Mouse (Mus musculus) liver, adult 2 months (tissue): Measurements from ENCODE around the gene Glod4. TPM values are rescaled to one million over a fixed set of nuclear protein-coding genes. Genes with fewer than 3 reads are reported as not detected.
"Not testable (repeated sequence)": the region's sequence is repeated elsewhere in the genome, so short reads cannot be mapped to it uniquely, and the experiment has no call there.

Experiments used
- DNase-seq: peaks from one replicate; pipeline ENCODE4 v3.0.0-alpha.2; 2011; ENCODE audit warnings: low read depth, low spot score; ENCODE audit errors: extremely low read depth
- H3K27ac ChIP-seq: fragments of 200-500 bp; replicated peaks from 2 replicates; pipeline ENCODE4 v1.5.1; 2012; ENCODE audit warnings: low read depth, mild to moderate bottlenecking, control low read depth, inconsistent platforms, low read length; ENCODE audit not compliant: insufficient read depth
- H3K27me3 ChIP-seq: fragments of 200-500 bp; 2 replicates; pipeline ENCODE4 v1.6.1; 2012; ENCODE audit warnings: mild to moderate bottlenecking, moderate library complexity, low read length, inconsistent platforms; ENCODE audit not compliant: control insufficient read depth, insufficient read depth
- H3K36me3 ChIP-seq: fragments of 200-500 bp; 2 replicates; pipeline ENCODE4 v1.6.1; 2012; ENCODE audit warnings: low read length, inconsistent platforms; ENCODE audit not compliant: control insufficient read depth, insufficient read depth
- H3K4me1 ChIP-seq: fragments of 200-500 bp; 2 replicates; pipeline ENCODE4 v1.6.1; 2011; ENCODE audit warnings: low read length; ENCODE audit not compliant: control insufficient read depth, insufficient read depth
- H3K4me3 ChIP-seq: fragments of 200-500 bp; 2 replicates; pipeline ENCODE4 v1.5.1; 2011; ENCODE audit warnings: low read depth, mild to moderate bottlenecking, control low read depth, low read length, moderate library complexity; ENCODE audit not compliant: insufficient read depth
- H3K79me2 ChIP-seq: fragments of 200-500 bp; 2 replicates; pipeline ENCODE4 v1.6.1; 2012; ENCODE audit warnings: inconsistent platforms, mild to moderate bottlenecking, low read length, moderate library complexity; ENCODE audit not compliant: control insufficient read depth, insufficient read depth
- H3K9ac ChIP-seq: fragments of 200-500 bp; 2 replicates; pipeline ENCODE4 v1.6.1; 2012; ENCODE audit warnings: low read depth, mild to moderate bottlenecking, control low read depth, inconsistent platforms, low read length
- CTCF ChIP-seq: fragments of 200-500 bp; IDR thresholded peaks from 2 replicates; pipeline ENCODE4 v1.5.1; 2011; ENCODE audit warnings: low read depth, low read length, control low read depth
- POLR2A ChIP-seq: fragments of 200-500 bp; IDR thresholded peaks from 2 replicates; pipeline ENCODE4 v1.6.1; 2011; ENCODE audit warnings: low read length, control low read depth; ENCODE audit not compliant: insufficient read depth; ENCODE audit errors: extremely low read depth
- WGBS: fragments of 180-500 bp; shearing (Covaris S2); methylation state at CpG from one replicate; pipeline ENCODE4 v1.1.7; 2018; 5-methylcytosine and 5-hydroxymethylcytosine counted together
- polyA plus RNA-seq: library from polyadenylated mRNA; depleted of rRNA; stranded (reverse); fragments of >200 nt; gene quantifications from 2 replicates; pipeline ENCODE4 v1.2.3, GENCODE M21; 2012
- total RNA-seq: library from RNA; depleted of rRNA; stranded (reverse); fragments of >200 nt; gene quantifications from 2 replicates; pipeline ENCODE4 v1.2.3, GENCODE M21; 2014

The Glod4 gene
- total and polyA plus RNA-seq, 2 experiments: 9.8 to 56.1 TPM

- H3K27ac ChIP-seq: peak overlapping the region; percentile 64
- DNase-seq: peak; percentile 68
- TF ChIP-seq POLR2A (no peak), CTCF (no peak)
- no peaks in the 10 kb centered on the region for H3K79me2 ChIP-seq
- WGBS: 1% methylated on average over 33 of the region's 33 CpGs
- no peaks in the 10 kb centered on the region for H3K27me3 ChIP-seq
- peak overlapping the region; percentile 82 for H3K9ac ChIP-seq
- H3K4me1 ChIP-seq: 0 out of 2 replicates have a peak, but pooled peaks cover 4% of the 10 kb centered on the region
- H3K4me3 ChIP-seq: peak overlapping the region; percentile 78
- H3K36me3 ChIP-seq: peaks cover 7% of the 10 kb centered on the region
Measured at GRCm38 (mm10) chr11:76216681-76217389, 26.7 kb downstream of the Glod4 start.

DNA sequence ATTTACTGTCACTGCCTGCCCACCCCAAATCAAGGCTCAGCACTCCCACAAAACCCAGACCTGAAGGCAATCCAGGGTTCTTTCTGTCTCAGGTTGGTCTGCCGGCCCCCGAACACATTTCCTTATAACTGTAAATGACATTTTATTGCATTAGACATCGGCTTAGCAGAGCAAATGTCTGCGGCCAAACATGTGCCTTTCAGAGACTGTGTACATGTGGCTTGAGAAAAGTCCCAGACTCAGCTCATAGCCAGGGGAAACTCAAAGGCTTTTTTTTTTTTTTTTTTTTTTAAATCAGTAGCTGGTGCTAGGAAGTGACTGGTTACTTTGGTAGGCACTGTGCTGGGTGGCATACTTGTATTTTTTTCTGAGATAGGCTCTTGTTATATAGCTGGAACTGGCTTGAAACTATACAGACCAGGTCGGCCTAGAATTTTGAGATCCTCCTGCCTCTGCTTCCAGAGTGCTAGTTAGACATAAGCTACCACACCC lies 27.4 kb downstream of the Glod4 start:
- WGBS: 97% methylated on average over 5 of the region's 5 CpGs
- Histone ChIP-seq H3K4me1 (0 out of 2 replicates have a peak, but pooled peaks cover 4% of the 10 kb centered on the region), H3K27me3 (no peaks in the 10 kb centered on the region), H3K9ac (no peak overlapping the region), H3K4me3 (no peak overlapping the region), H3K79me2 (no peaks in the 10 kb centered on the region), H3K36me3 (peaks cover 3% of the 10 kb centered on the region), H3K27ac (no peak overlapping the region)
- TF ChIP-seq POLR2A: no peak
- no peak for TF ChIP-seq CTCF
- no peak for DNase-seq

GRCm38 (mm10) chr11:76215011-76215410 lies 28.5 kb downstream of the Glod4 start:
- Histone ChIP-seq H3K27me3 (no peaks in the 10 kb centered on the region), H3K4me3 (no peak overlapping the region), H3K4me1 (0 out of 2 replicates have a peak, but pooled peaks cover 4% of the 10 kb centered on the region), H3K36me3 (no peaks in the 10 kb centered on the region), H3K27ac (no peak overlapping the region), H3K79me2 (no peaks in the 10 kb centered on the region), H3K9ac (no peak overlapping the region)
- DNase-seq: no peak
- TF ChIP-seq CTCF: no peak
- TF ChIP-seq POLR2A: no peak
- 64% methylated on average over 2 of the region's 2 CpGs for WGBS

GRCm38 (mm10) chr11:76213841-76214240 lies 29.7 kb downstream of the Glod4 start:
- Histone ChIP-seq H3K36me3 (no peaks in the 10 kb centered on the region), H3K4me3 (no peak overlapping the region), H3K27ac (no peak overlapping the region), H3K79me2 (no peaks in the 10 kb centered on the region), H3K9ac (no peak overlapping the region), H3K27me3 (no peaks in the 10 kb centered on the region), H3K4me1 (0 out of 2 replicates have a peak, but pooled peaks cover 4% of the 10 kb centered on the region)
- DNase-seq: no peak
- no peak for TF ChIP-seq POLR2A
- TF ChIP-seq CTCF: no peak
- 92% methylated on average over 5 of the region's 5 CpGs for WGBS

DNA sequence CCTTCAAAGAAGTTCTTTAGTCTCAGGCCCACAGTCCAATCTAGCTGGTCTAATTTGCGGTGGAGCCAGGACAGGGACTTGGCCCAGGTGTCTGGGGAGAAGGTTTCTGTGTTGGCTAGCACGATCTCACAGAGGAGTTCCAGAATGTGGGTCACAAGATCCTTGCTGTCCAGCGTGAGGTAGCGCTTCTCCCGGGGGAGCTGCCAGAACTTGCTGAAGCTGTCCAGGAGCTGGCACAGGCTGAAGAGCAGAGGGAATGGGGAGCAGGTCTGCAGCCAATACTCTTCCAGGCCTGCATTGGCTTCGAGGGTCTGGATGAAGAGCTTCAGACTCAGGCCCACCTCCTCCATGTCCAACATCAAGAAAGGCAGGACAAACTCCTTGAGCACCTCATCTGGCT lies 31.9 kb downstream of the Glod4 start:
- not testable (repeated sequence) for H3K4me1 ChIP-seq, H3K27ac ChIP-seq, H3K36me3 ChIP-seq, H3K79me2 ChIP-seq, H3K4me3 ChIP-seq, H3K9ac ChIP-seq, H3K27me3 ChIP-seq, DNase-seq
- WGBS: 86% methylated on average over 5 of the region's 6 CpGs

- H3K9ac ChIP-seq: no peak overlapping the region
- no peaks in the 10 kb centered on the region for H3K36me3 ChIP-seq
- no peak for TF ChIP-seq POLR2A
- TF ChIP-seq CTCF: no peak
- H3K79me2 ChIP-seq: no peaks in the 10 kb centered on the region
- H3K27me3 ChIP-seq: no peaks in the 10 kb centered on the region
- no peak overlapping the region for H3K4me3 ChIP-seq
- DNase-seq: no peak
- H3K4me1 ChIP-seq: no peaks in the 10 kb centered on the region
- H3K27ac ChIP-seq: no peak overlapping the region
- 87% methylated on average over 13 of the region's 13 CpGs for WGBS
Measured at GRCm38 (mm10) chr11:76210228-76210985, 33.1 kb downstream of the Glod4 start.
